Mouse (Mus musculus): ENCODE results near the gene Ifi207. TPM values are rescaled to one million over a fixed set of nuclear protein-coding genes. Genes with fewer than 3 reads are reported as not detected.
"Not testable (repeated sequence)": the region's sequence is repeated elsewhere in the genome, so short reads cannot be mapped to it uniquely, and the experiment has no call there.

Gene Ifi207
- polyA plus RNA-seq (2014; fragmentation: Nextera tagmentation; extraction: Ambion mirVana), result 0.57 and 0.96 TPM in 2 replicates

DNA sequence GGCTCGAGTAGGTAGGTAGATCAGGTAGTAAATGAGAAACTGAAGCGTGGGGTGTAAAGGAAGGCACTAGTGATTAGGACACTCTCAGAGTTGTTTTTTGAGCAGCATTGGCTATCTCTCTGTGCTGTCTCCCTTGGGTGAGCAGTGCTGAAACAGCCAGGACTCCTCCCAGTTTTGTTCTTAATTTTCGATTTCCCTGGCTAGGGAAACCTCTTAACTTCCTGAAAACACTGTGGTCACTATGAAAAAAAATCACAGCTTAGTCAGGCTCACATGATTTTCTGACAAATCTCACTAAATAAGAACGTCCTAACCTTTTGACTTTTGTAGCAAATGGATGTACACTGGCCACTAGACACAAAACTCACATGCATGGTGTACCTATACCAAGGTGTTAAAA is at the start of gene Ifi207:
Ifi207 (minus strand) TSS at position 92 of the 400 bp plus-strand sequence.
- H3K36me3 ChIP-seq (ENCODE audit: control insufficient read depth, insufficient read depth, low read length), result no peaks in the 10 kb centered on the region
- DNase-seq (ENCODE audit: low spot score), result no peak
- no peak for ATAC-seq (ENCODE audit: insufficient read depth, low FRiP score, low TSS enrichment)
- 87% methylated on average over 4 of the region's 4 CpGs for WGBS
- H3K27me3 ChIP-seq (ENCODE audit: control insufficient read depth, insufficient read depth, low read length), result no peaks in the 10 kb centered on the region
- no peak within 1 kb of the TSS for H3K27ac ChIP-seq (ENCODE audit: low read depth, low read length)
- H3K4me1 ChIP-seq (ENCODE audit: control insufficient read depth, insufficient read depth, low read length), result no peaks in the 10 kb centered on the region
- no peaks in the 10 kb centered on the region for H3K9me3 ChIP-seq (ENCODE audit: control insufficient read depth, low read length)
- H3K9ac ChIP-seq (ENCODE audit: low read length), result no peak within 1 kb of the TSS
- no peak within 1 kb of the TSS for H3K4me2 ChIP-seq (ENCODE audit: low read depth)
- H3K4me3 ChIP-seq (ENCODE audit: low read depth, low read length), result no peak within 1 kb of the TSS

DNA sequence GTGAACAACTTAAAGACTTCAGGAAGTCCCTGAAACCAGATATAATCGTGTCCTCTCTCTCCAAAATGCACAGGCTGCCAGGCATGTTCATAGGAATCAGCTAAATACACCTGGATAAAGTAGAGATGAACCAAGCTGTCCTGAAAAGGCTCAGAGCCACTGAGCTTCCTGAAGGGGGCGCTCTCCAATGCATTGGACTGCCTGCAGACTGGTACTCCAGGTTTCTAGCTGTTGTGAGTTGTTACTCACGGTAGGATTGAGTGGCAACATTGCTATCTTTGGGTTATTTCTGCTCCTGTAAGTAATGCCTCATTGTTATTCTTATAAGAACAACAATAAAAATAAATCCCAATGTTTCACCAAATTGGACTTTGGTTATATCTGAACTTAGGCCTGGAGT is 31.9 kb upstream of the Ifi207 start:
- H3K4me3 ChIP-seq (ENCODE audit: low read depth, low read length); H3K4me2 ChIP-seq (ENCODE audit: low read depth); H3K4me1 ChIP-seq (ENCODE audit: control insufficient read depth, insufficient read depth, low read length); ATAC-seq (ENCODE audit: insufficient read depth, low FRiP score, low TSS enrichment); H3K27ac ChIP-seq (ENCODE audit: low read depth, low read length); H3K27me3 ChIP-seq (ENCODE audit: control insufficient read depth, insufficient read depth, low read length); H3K9ac ChIP-seq (ENCODE audit: low read length); DNase-seq (ENCODE audit: low spot score); H3K36me3 ChIP-seq (ENCODE audit: control insufficient read depth, insufficient read depth, low read length); H3K9me3 ChIP-seq (ENCODE audit: control insufficient read depth, low read length): not testable (repeated sequence)
- WGBS, result 64% methylated on average over 2 of the region's 3 CpGs

DNA sequence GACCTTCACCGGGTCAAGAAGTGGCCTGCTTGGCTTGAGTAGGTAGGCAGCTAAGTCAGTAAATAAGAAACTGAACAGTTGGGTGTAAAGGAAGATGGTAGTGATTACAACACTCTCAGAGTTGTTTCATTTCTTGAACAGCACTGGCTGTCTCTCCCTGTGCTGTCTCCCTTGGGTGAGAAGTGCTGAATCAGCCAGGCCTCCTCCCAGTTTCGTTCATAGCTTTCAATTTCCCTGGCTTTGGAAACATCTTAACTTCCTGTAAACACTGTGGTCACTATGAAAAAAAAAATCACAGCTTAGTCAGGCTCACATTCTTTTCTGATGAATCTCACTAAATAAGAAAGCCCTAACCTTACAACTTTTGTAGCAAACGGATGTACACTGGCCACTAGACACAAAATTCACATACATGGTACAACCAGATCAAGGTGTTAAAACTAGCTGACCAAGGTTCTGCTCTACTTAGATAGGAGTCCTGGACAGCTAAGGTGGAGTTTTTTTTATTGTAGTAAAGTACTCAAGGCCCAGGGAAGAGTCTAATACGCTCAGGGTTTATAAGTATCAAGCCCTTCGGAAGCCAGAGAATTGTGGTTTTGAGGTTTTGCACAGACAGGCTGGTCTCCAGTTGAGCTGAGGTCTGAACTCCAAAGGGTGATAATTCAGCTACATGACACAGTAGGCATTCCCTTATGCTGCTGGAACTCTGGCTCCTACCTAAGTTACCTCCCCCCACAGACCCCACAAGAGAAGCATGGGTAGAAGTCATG is 25.5 kb upstream of the Ifi207 start, which contains the start of gene Ifi204:
Ifi204 (minus strand) TSS at position 96 of the 770 bp plus-strand sequence.
- not testable (repeated sequence) for ATAC-seq (ENCODE audit: insufficient read depth, low FRiP score, low TSS enrichment); H3K27me3 ChIP-seq (ENCODE audit: control insufficient read depth, insufficient read depth, low read length)

DNA sequence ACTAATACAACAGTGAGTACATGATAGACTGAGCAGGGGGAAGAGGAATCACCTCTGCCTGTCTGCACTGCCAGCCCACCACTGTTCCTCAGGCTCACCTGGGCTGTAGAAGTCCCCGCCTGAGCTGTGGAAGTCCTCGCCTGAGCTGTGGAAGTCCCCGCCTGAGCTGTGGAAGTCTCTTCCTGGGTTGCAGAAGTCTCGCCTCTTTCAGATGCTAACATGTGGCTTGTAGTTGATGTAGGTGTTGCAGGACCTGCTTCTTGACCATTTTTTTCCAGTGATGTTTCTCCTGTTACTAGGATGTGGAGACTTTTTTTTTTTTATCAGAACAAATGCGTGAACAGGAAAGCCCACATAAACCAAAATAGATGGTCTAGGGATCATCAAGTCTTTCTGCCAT is 18.5 kb upstream of the Ifi207 start:
- not testable (repeated sequence) for H3K9ac ChIP-seq (ENCODE audit: low read length); H3K27ac ChIP-seq (ENCODE audit: low read depth, low read length); H3K9me3 ChIP-seq (ENCODE audit: control insufficient read depth, low read length); DNase-seq (ENCODE audit: low spot score); ATAC-seq (ENCODE audit: insufficient read depth, low FRiP score, low TSS enrichment); H3K27me3 ChIP-seq (ENCODE audit: control insufficient read depth, insufficient read depth, low read length); H3K36me3 ChIP-seq (ENCODE audit: control insufficient read depth, insufficient read depth, low read length); H3K4me3 ChIP-seq (ENCODE audit: low read depth, low read length); H3K4me2 ChIP-seq (ENCODE audit: low read depth); H3K4me1 ChIP-seq (ENCODE audit: control insufficient read depth, insufficient read depth, low read length)
- 91% methylated on average over 5 of the region's 5 CpGs for WGBS

More for the DNA sequence above, 25.5 kb upstream of the Ifi207 start, which contains the start of gene Ifi204:
- DNase-seq (ENCODE audit: low spot score); H3K4me2 ChIP-seq (ENCODE audit: low read depth); H3K9me3 ChIP-seq (ENCODE audit: control insufficient read depth, low read length); H3K9ac ChIP-seq (ENCODE audit: low read length); H3K36me3 ChIP-seq (ENCODE audit: control insufficient read depth, insufficient read depth, low read length); H3K4me1 ChIP-seq (ENCODE audit: control insufficient read depth, insufficient read depth, low read length); H3K4me3 ChIP-seq (ENCODE audit: low read depth, low read length); H3K27ac ChIP-seq (ENCODE audit: low read depth, low read length): not testable (repeated sequence)
- WGBS, result 83% methylated on average over 5 of the region's 5 CpGs

- H3K36me3 ChIP-seq (ENCODE audit: control insufficient read depth, insufficient read depth, low read length), result no peaks in the 10 kb centered on the region
- no peak overlapping the region for H3K4me3 ChIP-seq (ENCODE audit: low read depth, low read length)
- H3K4me1 ChIP-seq (ENCODE audit: control insufficient read depth, insufficient read depth, low read length), result no peaks in the 10 kb centered on the region
- DNase-seq (ENCODE audit: low spot score), result no peak
- ATAC-seq (ENCODE audit: insufficient read depth, low FRiP score, low TSS enrichment), result no peak
- 73% methylated on average over 1 of the region's 1 CpGs for WGBS
- H3K4me2 ChIP-seq (ENCODE audit: low read depth), result no peak overlapping the region
- no peaks in the 10 kb centered on the region for H3K27me3 ChIP-seq (ENCODE audit: control insufficient read depth, insufficient read depth, low read length)
- H3K27ac ChIP-seq (ENCODE audit: low read depth, low read length), result no peak overlapping the region
- H3K9ac ChIP-seq (ENCODE audit: low read length), result no peak overlapping the region
- H3K9me3 ChIP-seq (ENCODE audit: control insufficient read depth, low read length), result no peaks in the 10 kb centered on the region
Observed at GRCm38 (mm10) chr1:173742262-173742661, 715 bp upstream of the Ifi207 start.

DNA sequence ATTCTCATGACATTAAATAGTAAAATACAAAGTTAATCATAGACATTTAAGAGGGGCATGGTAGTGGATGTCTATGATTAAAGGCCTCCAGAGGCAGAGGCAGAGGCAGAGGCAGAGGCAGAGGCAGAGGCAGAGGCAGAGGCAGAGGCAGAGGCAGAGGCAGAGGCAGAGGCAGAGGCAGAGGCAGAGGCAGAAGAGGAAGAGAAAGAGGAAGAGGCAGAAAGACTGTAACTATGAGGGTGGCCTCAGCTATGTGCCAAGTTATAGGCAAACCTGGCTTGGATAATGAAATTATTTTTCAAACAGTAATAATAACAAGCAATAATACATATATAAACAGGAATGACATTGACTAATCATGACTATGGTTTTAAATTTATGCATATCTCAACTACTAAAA is 1.0 kb downstream of the Ifi207 start:
- ATAC-seq (ENCODE audit: insufficient read depth, low FRiP score, low TSS enrichment), result no peak
- no peak overlapping the region for H3K4me2 ChIP-seq (ENCODE audit: low read depth)
- no peak overlapping the region for H3K27ac ChIP-seq (ENCODE audit: low read depth, low read length)
- no peak overlapping the region for H3K9ac ChIP-seq (ENCODE audit: low read length)
- no peak for DNase-seq (ENCODE audit: low spot score)
- no peaks in the 10 kb centered on the region for H3K9me3 ChIP-seq (ENCODE audit: control insufficient read depth, low read length)
- no peaks in the 10 kb centered on the region for H3K36me3 ChIP-seq (ENCODE audit: control insufficient read depth, insufficient read depth, low read length)
- no peaks in the 10 kb centered on the region for H3K4me1 ChIP-seq (ENCODE audit: control insufficient read depth, insufficient read depth, low read length)
- no peaks in the 10 kb centered on the region for H3K27me3 ChIP-seq (ENCODE audit: control insufficient read depth, insufficient read depth, low read length)
- H3K4me3 ChIP-seq (ENCODE audit: low read depth, low read length), result no peak overlapping the region

DNA sequence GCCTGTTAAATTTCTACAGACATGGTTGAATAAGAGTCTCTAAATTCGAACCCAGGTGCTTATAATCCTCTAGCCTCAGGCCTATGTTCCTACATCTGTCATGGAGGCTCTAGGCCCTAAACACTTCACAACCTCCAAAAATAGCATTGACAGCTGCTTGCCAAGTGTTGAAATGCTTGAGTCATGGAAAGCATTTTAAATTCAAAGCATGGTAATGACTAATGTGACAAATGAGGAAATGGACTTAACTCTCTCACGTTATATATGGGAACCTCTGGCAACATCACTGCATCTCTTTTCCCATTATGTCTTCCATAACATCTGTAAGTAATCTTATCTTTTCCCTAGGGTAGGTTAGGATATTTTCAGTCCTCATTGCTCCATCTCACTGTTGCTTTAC is 4.6 kb downstream of the Ifi207 start:
- ATAC-seq (ENCODE audit: insufficient read depth, low FRiP score, low TSS enrichment), result no peak

DNA sequence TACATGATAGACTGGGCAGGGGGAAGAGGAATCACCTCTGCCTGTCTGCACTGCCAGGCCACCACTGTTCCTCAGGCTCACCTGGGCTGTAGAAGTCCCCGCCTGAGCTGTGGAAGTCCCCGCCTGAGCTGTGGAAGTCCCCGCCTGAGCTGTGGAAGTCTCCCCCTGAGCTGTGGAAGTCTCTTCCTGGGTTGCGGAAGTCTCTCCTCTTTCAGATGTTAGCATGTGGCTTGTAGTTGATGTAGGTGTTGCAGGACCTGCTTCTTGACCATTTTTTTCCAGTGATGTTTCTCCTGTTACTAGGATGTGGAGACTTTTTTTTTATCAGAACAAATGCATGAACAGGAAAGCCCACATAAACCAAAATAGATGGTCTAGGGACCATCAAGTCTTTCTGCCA is 6.5 kb downstream of the Ifi207 start:
- H3K4me2 ChIP-seq (ENCODE audit: low read depth); DNase-seq (ENCODE audit: low spot score); H3K9ac ChIP-seq (ENCODE audit: low read length); H3K4me3 ChIP-seq (ENCODE audit: low read depth, low read length); H3K27me3 ChIP-seq (ENCODE audit: control insufficient read depth, insufficient read depth, low read length); H3K4me1 ChIP-seq (ENCODE audit: control insufficient read depth, insufficient read depth, low read length); H3K36me3 ChIP-seq (ENCODE audit: control insufficient read depth, insufficient read depth, low read length); ATAC-seq (ENCODE audit: insufficient read depth, low FRiP score, low TSS enrichment); H3K27ac ChIP-seq (ENCODE audit: low read depth, low read length); H3K9me3 ChIP-seq (ENCODE audit: control insufficient read depth, low read length): not testable (repeated sequence)
- WGBS, result 87% methylated on average over 4 of the region's 4 CpGs

More for the DNA sequence above, 4.6 kb downstream of the Ifi207 start:
- 59% methylated on average over 2 of the region's 2 CpGs for WGBS
- DNase-seq (ENCODE audit: low spot score), result no peak
- no peak overlapping the region for H3K9ac ChIP-seq (ENCODE audit: low read length)
- H3K4me2 ChIP-seq (ENCODE audit: low read depth), result no peak overlapping the region
- H3K4me1 ChIP-seq (ENCODE audit: control insufficient read depth, insufficient read depth, low read length), result no peaks in the 10 kb centered on the region
- no peak overlapping the region for H3K4me3 ChIP-seq (ENCODE audit: low read depth, low read length)
- no peaks in the 10 kb centered on the region for H3K36me3 ChIP-seq (ENCODE audit: control insufficient read depth, insufficient read depth, low read length)
- H3K9me3 ChIP-seq (ENCODE audit: control insufficient read depth, low read length), result no peaks in the 10 kb centered on the region
- H3K27me3 ChIP-seq (ENCODE audit: control insufficient read depth, insufficient read depth, low read length), result no peaks in the 10 kb centered on the region
- no peak overlapping the region for H3K27ac ChIP-seq (ENCODE audit: low read depth, low read length)

DNA sequence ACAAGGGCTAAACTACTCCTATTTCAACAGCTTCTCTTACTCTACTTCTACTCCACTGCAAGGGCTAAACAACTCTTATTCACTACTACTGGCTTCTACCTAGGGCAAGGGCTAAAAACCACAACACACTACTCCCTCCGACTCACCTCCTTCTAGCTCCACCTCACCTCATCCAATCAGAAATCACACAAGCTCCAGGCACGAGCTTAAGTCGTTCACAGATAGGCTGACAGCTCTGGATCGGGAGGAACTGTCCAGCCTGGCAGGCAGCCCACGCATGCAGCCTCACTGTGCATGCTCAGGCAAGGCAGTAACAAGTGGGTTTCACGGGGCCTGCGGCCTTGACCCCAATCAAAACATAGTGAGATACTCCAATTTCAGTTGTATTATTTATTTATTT is 8.3 kb downstream of the Ifi207 start:
- no peaks in the 10 kb centered on the region for H3K4me1 ChIP-seq (ENCODE audit: control insufficient read depth, insufficient read depth, low read length)
- H3K27ac ChIP-seq (ENCODE audit: low read depth, low read length), result no peak overlapping the region
- no peaks in the 10 kb centered on the region for H3K36me3 ChIP-seq (ENCODE audit: control insufficient read depth, insufficient read depth, low read length)
- 40% methylated on average over 7 of the region's 7 CpGs for WGBS
- no peak overlapping the region for H3K9ac ChIP-seq (ENCODE audit: low read length)
- H3K4me3 ChIP-seq (ENCODE audit: low read depth, low read length), result no peak overlapping the region
- no peak for ATAC-seq (ENCODE audit: insufficient read depth, low FRiP score, low TSS enrichment)
- no peaks in the 10 kb centered on the region for H3K27me3 ChIP-seq (ENCODE audit: control insufficient read depth, insufficient read depth, low read length)
- no peak for DNase-seq (ENCODE audit: low spot score)
- no peak overlapping the region for H3K4me2 ChIP-seq (ENCODE audit: low read depth)
- H3K9me3 ChIP-seq (ENCODE audit: control insufficient read depth, low read length), result no peaks in the 10 kb centered on the region
